Mouse (Mus musculus): ENCODE results near the gene Dgcr2. TPM values are rescaled to one million over a fixed set of nuclear protein-coding genes. Genes with fewer than 3 reads are reported as not detected.

Gene Dgcr2
- total RNA-seq, 1 experiment = 78.0 TPM

GRCm38 (mm10) chr16:17832821-17833220 lies 65.5 kb downstream of the Dgcr2 start, which contains the start of gene B830017H08Rik:
Gene B830017H08Rik (plus strand): TSS chr16:17833121.
- TF ChIP-seq ZNF384 (IDR thresholded peaks at IDR 0.05; ENCODE audit: low read depth, low read length) (no peak), HCFC1 (IDR thresholded peaks at IDR 0.05; ENCODE audit: borderline replicate concordance, insufficient read depth, low read length) (no peak), CHD2 (IDR thresholded peaks at IDR 0.05; ENCODE audit: low read depth, low read length) (no peak), ZC3H11A (IDR thresholded peaks at IDR 0.05; ENCODE audit: borderline replicate concordance, low read depth, low read length) (no peak), MAFK (IDR thresholded peaks at IDR 0.05; ENCODE audit: insufficient read depth, low read depth, low read length) (no peak)
- Histone ChIP-seq H3K4me3 (ENCODE audit: insufficient read depth in 1 of 2, low read depth in 1 of 2, low read length in 2 of 2, poor library complexity in 1 of 2, severe bottlenecking in 1 of 2) (peak within 1 kb of the TSS; percentile 71 to 72), H3K36me3 (ENCODE audit: control insufficient read depth, insufficient read depth, low read length, poor library complexity, severe bottlenecking) (no peaks in the 10 kb centered on the region), H3K9me3 (ENCODE audit: control insufficient read depth, insufficient read depth, low read depth, low read length) (no peaks in the 10 kb centered on the region), H3K9ac (ENCODE audit: insufficient read depth, low read depth, low read length, poor library complexity, severe bottlenecking) (peak within 1 kb of the TSS; percentile 72), H3K27ac (ENCODE audit: insufficient read depth, low read depth, low read length, poor library complexity, severe bottlenecking) (no peak within 1 kb of the TSS), H3K4me1 (ENCODE audit: control insufficient read depth in 2 of 2, insufficient read depth in 2 of 2, low read length in 2 of 2, poor library complexity in 1 of 2) (peaks cover 0 to 2% of the 10 kb centered on the region in 2 experiments; a peak in 1 of 4 replicates)
- no peak for DNase-seq (ENCODE audit: low read depth, low spot score)
- in situ Hi-C loops (cut with MboI; ENCODE audit: low sequenced_read_pairs in 2 of 2, unreplicated experiment in 2 of 2) = no loop called here

- peaks cover 0 to 2% of the 10 kb centered on the region in 2 experiments; a peak in 1 of 4 replicates for H3K4me1 ChIP-seq (ENCODE audit: control insufficient read depth in 2 of 2, insufficient read depth in 2 of 2, low read length in 2 of 2, poor library complexity in 1 of 2)
- H3K4me3 ChIP-seq (ENCODE audit: insufficient read depth in 1 of 2, low read depth in 1 of 2, low read length in 2 of 2, poor library complexity in 1 of 2, severe bottlenecking in 1 of 2) = no peak overlapping the region
- H3K27ac ChIP-seq (ENCODE audit: insufficient read depth, low read depth, low read length, poor library complexity, severe bottlenecking) = no peak overlapping the region
- TF ChIP-seq MAFK (IDR thresholded peaks at IDR 0.05; ENCODE audit: insufficient read depth, low read depth, low read length) = no peak
- TF ChIP-seq CHD2 (IDR thresholded peaks at IDR 0.05; ENCODE audit: low read depth, low read length) = no peak
- no peak for TF ChIP-seq HCFC1 (IDR thresholded peaks at IDR 0.05; ENCODE audit: borderline replicate concordance, insufficient read depth, low read length)
- no peak for TF ChIP-seq ZNF384 (IDR thresholded peaks at IDR 0.05; ENCODE audit: low read depth, low read length)
- TF ChIP-seq ZC3H11A (IDR thresholded peaks at IDR 0.05; ENCODE audit: borderline replicate concordance, low read depth, low read length) = no peak
- in situ Hi-C loops (cut with MboI; ENCODE audit: low sequenced_read_pairs in 2 of 2, unreplicated experiment in 2 of 2) = no loop called here
- no peak for DNase-seq (ENCODE audit: low read depth, low spot score)
- no peaks in the 10 kb centered on the region for H3K9me3 ChIP-seq (ENCODE audit: control insufficient read depth, insufficient read depth, low read depth, low read length)
- no peak overlapping the region for H3K9ac ChIP-seq (ENCODE audit: insufficient read depth, low read depth, low read length, poor library complexity, severe bottlenecking)
- H3K36me3 ChIP-seq (ENCODE audit: control insufficient read depth, insufficient read depth, low read length, poor library complexity, severe bottlenecking) = no peaks in the 10 kb centered on the region
Measured at GRCm38 (mm10) chr16:17831781-17832180, 66.6 kb downstream of the Dgcr2 start.

- Histone ChIP-seq H3K4me1 (ENCODE audit: control insufficient read depth in 2 of 2, insufficient read depth in 2 of 2, low read length in 2 of 2, poor library complexity in 1 of 2) (peaks cover 0 to 2% of the 10 kb centered on the region in 2 experiments; a peak in 1 of 4 replicates), H3K4me3 (ENCODE audit: insufficient read depth in 1 of 2, low read depth in 1 of 2, low read length in 2 of 2, poor library complexity in 1 of 2, severe bottlenecking in 1 of 2) (no peak overlapping the region), H3K36me3 (ENCODE audit: control insufficient read depth, insufficient read depth, low read length, poor library complexity, severe bottlenecking) (no peaks in the 10 kb centered on the region), H3K27ac (ENCODE audit: insufficient read depth, low read depth, low read length, poor library complexity, severe bottlenecking) (no peak overlapping the region), H3K9ac (ENCODE audit: insufficient read depth, low read depth, low read length, poor library complexity, severe bottlenecking) (no peak overlapping the region), H3K9me3 (ENCODE audit: control insufficient read depth, insufficient read depth, low read depth, low read length) (no peaks in the 10 kb centered on the region)
- DNase-seq (ENCODE audit: low read depth, low spot score) = no peak
- no peak for TF ChIP-seq ZNF384 (IDR thresholded peaks at IDR 0.05; ENCODE audit: low read depth, low read length)
- no peak for TF ChIP-seq HCFC1 (IDR thresholded peaks at IDR 0.05; ENCODE audit: borderline replicate concordance, insufficient read depth, low read length)
- no peak for TF ChIP-seq ZC3H11A (IDR thresholded peaks at IDR 0.05; ENCODE audit: borderline replicate concordance, low read depth, low read length)
- TF ChIP-seq MAFK (IDR thresholded peaks at IDR 0.05; ENCODE audit: insufficient read depth, low read depth, low read length) = no peak
- no peak for TF ChIP-seq CHD2 (IDR thresholded peaks at IDR 0.05; ENCODE audit: low read depth, low read length)
- in situ Hi-C loops (cut with MboI; ENCODE audit: low sequenced_read_pairs in 2 of 2, unreplicated experiment in 2 of 2) = no loop called here
Measured at GRCm38 (mm10) chr16:17830385-17831178, 67.8 kb downstream of the Dgcr2 start.

- H3K27ac ChIP-seq (ENCODE audit: insufficient read depth, low read depth, low read length, poor library complexity, severe bottlenecking) = no peak overlapping the region
- no peaks in the 10 kb centered on the region for H3K9me3 ChIP-seq (ENCODE audit: control insufficient read depth, insufficient read depth, low read depth, low read length)
- peaks cover 0 to 2% of the 10 kb centered on the region in 2 experiments; a peak in 1 of 4 replicates for H3K4me1 ChIP-seq (ENCODE audit: control insufficient read depth in 2 of 2, insufficient read depth in 2 of 2, low read length in 2 of 2, poor library complexity in 1 of 2)
- no peak for DNase-seq (ENCODE audit: low read depth, low spot score)
- H3K9ac ChIP-seq (ENCODE audit: insufficient read depth, low read depth, low read length, poor library complexity, severe bottlenecking) = no peak overlapping the region
- TF ChIP-seq CHD2 (IDR thresholded peaks at IDR 0.05; ENCODE audit: low read depth, low read length) = no peak
- no peak for TF ChIP-seq ZC3H11A (IDR thresholded peaks at IDR 0.05; ENCODE audit: borderline replicate concordance, low read depth, low read length)
- TF ChIP-seq MAFK (IDR thresholded peaks at IDR 0.05; ENCODE audit: insufficient read depth, low read depth, low read length) = no peak
- TF ChIP-seq ZNF384 (IDR thresholded peaks at IDR 0.05; ENCODE audit: low read depth, low read length) = no peak
- no peak for TF ChIP-seq HCFC1 (IDR thresholded peaks at IDR 0.05; ENCODE audit: borderline replicate concordance, insufficient read depth, low read length)
- in situ Hi-C loops (cut with MboI; ENCODE audit: low sequenced_read_pairs in 2 of 2, unreplicated experiment in 2 of 2) = no loop called here
- H3K36me3 ChIP-seq (ENCODE audit: control insufficient read depth, insufficient read depth, low read length, poor library complexity, severe bottlenecking) = no peaks in the 10 kb centered on the region
- no peak overlapping the region for H3K4me3 ChIP-seq (ENCODE audit: insufficient read depth in 1 of 2, low read depth in 1 of 2, low read length in 2 of 2, poor library complexity in 1 of 2, severe bottlenecking in 1 of 2)
Measured at GRCm38 (mm10) chr16:17828867-17829266, 69.5 kb downstream of the Dgcr2 start.
